Mouse (Mus musculus): ENCODE results near the gene Adamts5.

The Adamts5 gene

DNA sequence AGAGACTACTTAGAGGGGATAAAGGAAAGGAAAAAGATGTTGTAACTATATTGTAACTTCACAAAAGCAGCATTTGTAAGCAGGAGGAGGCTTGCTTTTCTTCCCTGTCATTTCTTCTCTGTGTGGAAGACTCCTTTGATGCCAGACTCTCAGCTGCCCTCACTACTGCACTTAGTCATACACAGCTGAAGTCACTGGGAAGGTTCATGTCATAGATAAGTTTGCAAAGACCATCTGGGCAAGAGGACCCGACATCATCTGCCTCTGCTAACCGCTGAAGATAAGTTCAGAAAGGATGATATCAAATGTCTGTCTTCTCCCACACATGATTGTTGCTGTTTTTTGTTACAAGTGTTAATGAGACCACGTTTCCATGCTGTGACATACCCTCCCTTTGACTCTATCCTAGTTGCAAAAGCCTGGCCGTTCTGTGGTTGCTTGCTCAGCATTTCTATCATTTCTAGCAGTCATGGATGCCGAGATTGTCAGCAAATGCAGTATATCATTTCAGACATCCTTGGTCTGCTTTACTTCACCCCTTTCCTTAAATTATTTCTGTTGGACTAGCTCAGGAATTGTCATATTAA lies 79.2 kb downstream of the Adamts5 start:
- DNase-seq (ENCODE audit: low spot score in 2 of 2), result no peak

DNA sequence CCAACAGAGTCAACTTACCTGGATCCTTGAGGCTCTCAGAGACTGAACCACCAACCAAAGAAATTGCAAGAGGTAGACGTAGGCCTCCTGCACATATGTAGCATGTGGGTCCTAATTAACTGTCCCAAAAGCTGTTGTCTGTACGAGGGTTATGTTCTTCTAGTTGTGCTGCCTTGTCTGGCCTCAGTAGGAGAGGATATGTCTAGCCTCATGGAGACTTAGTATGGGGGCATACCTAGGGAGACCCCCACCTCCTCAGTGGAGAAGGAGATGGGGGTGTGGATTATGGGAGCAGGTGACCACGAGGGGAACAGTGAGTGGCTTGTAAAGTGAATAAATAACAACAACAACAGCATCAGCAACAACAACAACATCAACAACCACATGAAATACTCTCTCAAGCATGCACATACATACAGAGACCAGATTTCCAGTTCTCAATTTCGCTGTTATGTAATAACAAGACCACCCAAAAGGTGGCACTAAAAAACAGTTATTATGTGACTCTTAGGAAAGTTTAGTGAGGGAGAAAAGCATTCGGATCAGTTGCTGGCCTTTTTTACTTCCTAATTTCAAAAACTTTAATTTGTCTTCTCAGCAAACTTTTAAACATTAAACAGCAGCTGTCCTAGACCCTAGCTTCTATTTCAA lies 81.7 kb downstream of the Adamts5 start:
- no peak for DNase-seq (ENCODE audit: low spot score in 2 of 2)

DNA sequence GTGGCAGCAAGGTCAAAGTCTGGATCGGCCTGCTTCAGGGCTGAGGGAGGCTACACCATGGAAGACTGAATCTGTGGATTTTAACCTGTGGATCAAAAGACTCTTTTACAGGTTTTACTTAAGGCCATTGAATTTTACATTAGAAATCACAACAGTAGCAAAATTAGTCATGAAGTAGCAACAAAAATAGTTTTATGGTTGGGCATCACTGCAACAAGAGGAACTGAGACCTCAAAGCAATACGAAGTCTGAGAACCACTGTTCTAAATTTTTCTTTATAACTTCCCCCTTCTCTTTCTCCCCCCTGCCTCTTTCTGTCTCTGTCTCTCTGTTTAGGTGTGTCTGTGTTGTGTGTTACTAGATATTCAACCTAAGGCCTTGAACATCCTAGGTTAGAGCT lies 87.5 kb downstream of the Adamts5 start:
- no peak for DNase-seq (ENCODE audit: low spot score in 2 of 2)

DNA sequence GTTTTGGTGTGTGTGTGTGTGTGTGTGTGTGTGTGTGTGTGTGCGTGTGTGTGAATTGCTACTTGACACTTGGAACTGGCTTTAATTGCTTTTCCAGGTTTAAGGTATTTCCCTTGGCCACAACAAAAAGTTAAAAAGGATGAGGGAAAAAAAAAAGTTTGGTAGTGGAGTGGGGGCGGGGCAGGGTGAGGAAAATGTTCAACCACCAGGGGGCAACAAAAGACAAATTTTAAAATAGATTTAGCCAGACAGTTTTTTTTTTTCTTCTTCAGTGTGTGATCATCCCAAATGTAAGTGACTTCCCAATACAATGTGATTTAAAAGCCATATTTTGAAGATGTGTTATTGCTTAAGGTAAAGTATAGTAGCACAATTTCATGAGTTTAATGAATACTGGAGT lies 94.0 kb downstream of the Adamts5 start:
- DNase-seq (ENCODE audit: low spot score in 2 of 2), result no peak

DNA sequence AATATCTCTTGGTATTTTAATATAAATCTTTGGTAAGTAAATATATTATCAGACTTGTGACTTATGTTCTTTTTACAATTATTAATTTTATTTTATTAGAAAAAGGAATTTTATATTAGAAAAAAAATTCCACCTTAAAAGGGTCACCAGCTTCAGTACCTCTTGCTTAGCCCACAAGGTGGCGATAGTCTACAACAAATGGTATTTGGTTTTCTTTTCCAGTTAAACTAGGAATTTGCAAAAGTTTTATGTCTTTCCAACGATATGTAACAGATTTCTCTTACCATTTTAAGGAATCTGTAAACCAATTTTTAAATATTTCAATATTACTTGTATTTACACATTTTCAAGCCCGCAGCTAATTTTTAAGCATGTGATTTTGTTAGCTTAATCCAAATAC lies 94.6 kb downstream of the Adamts5 start:
- DNase-seq (ENCODE audit: low spot score in 2 of 2), result no peak
